Mouse (Mus musculus) heart, adult 2 months (tissue): ENCODE measurements at regions not wholly inside any gene's neighbourhood (a gene's known extent, or its start where the extent isn't known, plus 50 kb on each side); places are given as distances from the start of the nearest gene placed in this dataset.

Experiments used
- CTCF ChIP-seq: fragments of 200-600 bp; IDR thresholded peaks from 2 replicates; pipeline ENCODE4 v1.8.1; 2022; ENCODE audit warnings: antibody characterized with exemption, mild to moderate bottlenecking, moderate library complexity
- POLR2A ChIP-seq: fragments of 200-500 bp; IDR thresholded peaks from 2 replicates; pipeline ENCODE4 v1.6.1; 2011; ENCODE audit warnings: mild to moderate bottlenecking, low read depth, low read length, control low read depth; ENCODE audit not compliant: insufficient read depth

DNA sequence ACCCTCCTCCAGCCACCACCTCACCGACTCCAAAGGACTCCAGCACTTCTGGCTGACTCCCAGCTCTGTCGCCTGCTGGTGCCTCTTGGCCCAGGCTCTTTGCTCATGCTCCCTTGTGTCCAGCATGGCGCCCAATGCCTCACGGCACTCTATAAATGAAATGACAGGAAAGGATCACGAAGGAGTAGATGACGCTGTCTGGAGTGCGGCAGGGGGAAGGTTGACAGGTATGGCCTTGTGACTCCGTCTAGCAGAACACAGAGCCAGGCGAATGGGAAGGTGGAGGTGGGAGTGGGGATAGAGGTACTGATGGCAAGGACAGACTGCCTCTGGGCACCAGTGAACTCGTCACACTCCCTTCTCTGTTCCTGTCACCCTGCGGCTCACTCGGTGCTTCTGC is 259.5 kb downstream of the Matn1 start:
- TF ChIP-seq CTCF (no peak), POLR2A (no peak)
